Mouse (Mus musculus): ENCODE measurements around the gene Ptpn3. TPM values are rescaled to one million over a fixed set of nuclear protein-coding genes. Genes with fewer than 3 reads are reported as not detected.
A peak's percentile ranks its signal among the peaks of the same experiment; 100 is the strongest.

The Ptpn3 gene
- polyA plus RNA-seq, 1 experiment from 2014 or later, result 3.3 TPM

DNA sequence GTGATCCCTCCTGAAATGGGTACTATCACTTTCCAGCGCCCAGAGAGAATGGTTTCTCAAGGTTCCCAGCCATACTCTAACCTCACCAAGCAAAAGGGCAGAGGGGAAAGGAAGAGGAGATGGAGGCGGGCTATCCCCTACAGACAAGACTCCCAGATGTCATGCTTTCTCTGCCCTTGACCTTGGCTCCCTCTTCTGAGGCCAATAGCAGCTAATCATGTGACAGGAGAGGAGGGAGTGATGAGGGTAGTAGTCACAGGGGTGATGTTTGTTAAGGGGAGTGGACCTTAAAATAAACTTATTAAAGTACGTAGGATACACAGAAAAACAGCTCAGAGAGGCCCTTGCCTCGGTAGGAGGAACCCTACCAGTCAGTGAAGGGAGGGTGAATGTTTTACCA lies 6.1 kb upstream of the Ptpn3 start:
- Histone ChIP-seq H3K36me3 (ENCODE audit: control insufficient read depth, insufficient read depth, low read length) (no peaks in the 10 kb centered on the region), H3K4me3 (ENCODE audit: control insufficient read depth in 1 of 2, insufficient read depth in 1 of 2, low read depth in 1 of 2, low read length in 2 of 2) (no peak overlapping the region), H3K9ac (ENCODE audit: low read length) (no peak overlapping the region), H3K9me3 (ENCODE audit: control insufficient read depth, low read length) (no peaks in the 10 kb centered on the region), H3K4me2 (ENCODE audit: low read length) (no peak overlapping the region), H3K27me3 (ENCODE audit: control insufficient read depth, insufficient read depth, low read length) (no peaks in the 10 kb centered on the region), H3K4me1 (ENCODE audit: control insufficient read depth in 2 of 2, insufficient read depth in 2 of 2, low read length in 2 of 2) (peaks cover 12 to 14% of the 10 kb centered on the region in 2 experiments; a peak in 3 of 4 replicates), H3K27ac (replicated peaks in 1 of 2; ENCODE audit: control insufficient read depth in 1 of 2, insufficient read depth in 1 of 2, low read depth in 2 of 2, low read length in 2 of 2) (no peak overlapping the region)
- ATAC-seq (ENCODE audit: insufficient number of reproducible peaks, insufficient read depth, low FRiP score, low read depth), result no peak
- 72% methylated on average over 4 of the region's 4 CpGs for WGBS

DNA sequence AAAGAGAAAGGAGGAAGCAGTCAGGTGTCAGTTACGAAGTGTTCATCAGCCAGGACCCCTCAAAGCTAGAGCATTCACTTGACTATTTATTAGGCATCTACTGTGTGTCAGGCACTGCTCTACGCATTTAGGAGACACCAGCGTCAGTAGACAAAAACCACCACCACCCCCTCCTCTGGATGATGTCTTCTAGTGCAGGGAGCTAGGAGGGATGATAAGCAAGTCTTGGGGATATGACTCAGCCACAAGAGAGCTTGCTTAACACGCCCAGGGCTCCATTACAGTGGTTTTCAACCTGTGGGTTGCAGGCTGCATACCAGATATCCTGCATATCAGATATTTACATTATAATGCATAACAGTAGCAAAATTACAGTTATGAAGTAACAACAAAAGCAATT lies 4.6 kb upstream of the Ptpn3 start:
- Histone ChIP-seq H3K27ac (replicated peaks in 1 of 2; ENCODE audit: control insufficient read depth in 1 of 2, insufficient read depth in 1 of 2, low read depth in 2 of 2, low read length in 2 of 2) (no peak overlapping the region), H3K4me3 (ENCODE audit: control insufficient read depth in 1 of 2, insufficient read depth in 1 of 2, low read depth in 1 of 2, low read length in 2 of 2) (no peak overlapping the region), H3K9ac (ENCODE audit: low read length) (no peak overlapping the region), H3K4me2 (ENCODE audit: low read length) (no peak overlapping the region), H3K9me3 (ENCODE audit: control insufficient read depth, low read length) (no peaks in the 10 kb centered on the region), H3K4me1 (ENCODE audit: control insufficient read depth in 2 of 2, insufficient read depth in 2 of 2, low read length in 2 of 2) (peaks cover 12 to 14% of the 10 kb centered on the region in 2 experiments; a peak in 3 of 4 replicates), H3K27me3 (ENCODE audit: control insufficient read depth, insufficient read depth, low read length) (no peaks in the 10 kb centered on the region), H3K36me3 (ENCODE audit: control insufficient read depth, insufficient read depth, low read length) (no peaks in the 10 kb centered on the region)
- ATAC-seq (ENCODE audit: insufficient number of reproducible peaks, insufficient read depth, low FRiP score, low read depth), result no peak
- 66% methylated on average over 4 of the region's 4 CpGs for WGBS

DNA sequence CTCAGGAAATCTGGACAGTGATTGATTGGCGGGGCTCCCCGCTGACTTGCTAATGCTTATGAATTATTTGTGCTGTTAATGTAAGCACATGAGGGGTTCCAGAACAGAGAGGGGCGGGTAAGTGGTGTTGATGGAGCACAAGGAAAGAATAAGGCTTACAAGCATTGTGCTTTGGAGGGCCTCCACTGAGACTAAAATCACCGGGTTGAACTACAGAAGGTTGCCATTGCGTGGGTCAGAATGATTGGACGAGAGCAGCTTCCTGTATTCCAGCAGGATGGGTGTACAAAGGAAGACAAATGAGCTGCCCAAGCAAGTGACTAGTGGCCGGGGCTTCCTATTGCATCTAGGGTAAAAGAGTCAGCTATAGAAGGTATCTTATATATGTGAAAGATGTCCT lies 4.0 kb upstream of the Ptpn3 start:
- ATAC-seq (ENCODE audit: insufficient number of reproducible peaks, insufficient read depth, low FRiP score, low read depth), result no peak
- no peak overlapping the region for H3K9ac ChIP-seq (ENCODE audit: low read length)
- H3K36me3 ChIP-seq (ENCODE audit: control insufficient read depth, insufficient read depth, low read length), result no peaks in the 10 kb centered on the region
- no peaks in the 10 kb centered on the region for H3K9me3 ChIP-seq (ENCODE audit: control insufficient read depth, low read length)
- H3K27ac ChIP-seq (replicated peaks in 1 of 2; ENCODE audit: control insufficient read depth in 1 of 2, insufficient read depth in 1 of 2, low read depth in 2 of 2, low read length in 2 of 2), result no peak overlapping the region
- H3K4me3 ChIP-seq (ENCODE audit: control insufficient read depth in 1 of 2, insufficient read depth in 1 of 2, low read depth in 1 of 2, low read length in 2 of 2), result no peak overlapping the region
- no peak overlapping the region for H3K4me2 ChIP-seq (ENCODE audit: low read length)
- WGBS, result 71% methylated on average over 7 of the region's 7 CpGs
- no peaks in the 10 kb centered on the region for H3K27me3 ChIP-seq (ENCODE audit: control insufficient read depth, insufficient read depth, low read length)
- H3K4me1 ChIP-seq (ENCODE audit: control insufficient read depth in 2 of 2, insufficient read depth in 2 of 2, low read length in 2 of 2), result peaks cover 14 to 19% of the 10 kb centered on the region in 2 experiments

DNA sequence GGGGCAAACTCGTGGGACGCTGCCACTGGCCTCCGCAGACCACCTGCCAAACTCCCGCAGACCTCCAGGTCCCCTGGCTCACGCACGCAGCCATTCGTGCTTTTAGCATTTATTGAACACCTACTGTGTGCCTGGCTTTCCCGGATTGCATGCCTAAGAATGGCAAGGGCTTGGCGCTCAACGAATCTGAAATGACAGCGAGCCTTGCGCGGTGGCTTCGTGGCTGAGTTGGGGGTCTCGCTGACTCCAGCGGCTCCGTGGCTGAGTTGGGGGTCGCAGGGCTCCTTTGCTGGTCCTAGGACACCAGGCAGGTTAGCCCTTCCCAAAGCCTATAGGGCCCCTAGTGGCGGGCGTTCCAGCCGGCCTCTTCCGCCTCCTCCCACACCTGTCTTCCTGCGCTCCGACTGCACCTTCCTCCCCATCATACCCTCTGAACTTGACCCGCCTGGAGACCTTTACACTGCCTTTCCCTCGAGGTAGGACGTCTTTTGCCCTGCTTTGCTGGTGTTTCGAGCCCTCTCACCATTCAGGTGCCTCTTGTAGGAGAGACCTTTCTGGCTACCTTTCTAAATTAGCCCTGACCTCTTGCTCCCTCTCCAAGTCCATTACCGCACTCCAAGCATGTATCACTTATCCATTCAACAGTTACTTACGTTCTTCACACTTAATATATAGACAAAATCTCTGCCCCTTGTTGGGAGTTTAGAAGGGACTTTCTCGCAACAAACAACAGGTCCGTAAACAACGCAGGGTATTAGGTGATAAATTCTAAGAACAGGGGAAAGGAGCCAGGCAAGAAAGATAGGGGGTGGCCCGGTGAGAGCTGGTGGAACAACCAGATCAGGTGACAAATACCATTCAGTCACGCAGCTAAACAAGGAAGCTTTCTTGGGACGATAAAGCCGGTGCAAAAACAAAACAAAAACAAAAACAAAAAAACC lies 898 bp downstream of the Ptpn3 start:
- H3K9me3 ChIP-seq (ENCODE audit: control insufficient read depth, low read length), result no peaks in the 10 kb centered on the region
- H3K4me2 ChIP-seq (ENCODE audit: low read length), result peak overlapping the region; percentile 97
- H3K9ac ChIP-seq (ENCODE audit: low read length), result peak overlapping the region; percentile 86
- H3K36me3 ChIP-seq (ENCODE audit: control insufficient read depth, insufficient read depth, low read length), result no peaks in the 10 kb centered on the region
- peak overlapping the region; percentile 79 to 91 for H3K4me3 ChIP-seq (ENCODE audit: control insufficient read depth in 1 of 2, insufficient read depth in 1 of 2, low read depth in 1 of 2, low read length in 2 of 2)
- H3K27me3 ChIP-seq (ENCODE audit: control insufficient read depth, insufficient read depth, low read length), result peaks cover 11% of the 10 kb centered on the region
- peaks cover 8 to 22% of the 10 kb centered on the region in 2 experiments for H3K4me1 ChIP-seq (ENCODE audit: control insufficient read depth in 2 of 2, insufficient read depth in 2 of 2, low read length in 2 of 2)
- ATAC-seq (ENCODE audit: insufficient number of reproducible peaks, insufficient read depth, low FRiP score, low read depth), result no peak
- 1% methylated on average over 32 of the region's 37 CpGs for WGBS
- H3K27ac ChIP-seq (replicated peaks in 1 of 2; ENCODE audit: control insufficient read depth in 1 of 2, insufficient read depth in 1 of 2, low read depth in 2 of 2, low read length in 2 of 2), result peak overlapping the region in 1 of 2 experiments; percentile 81; a peak in 2 of 4 replicates

DNA sequence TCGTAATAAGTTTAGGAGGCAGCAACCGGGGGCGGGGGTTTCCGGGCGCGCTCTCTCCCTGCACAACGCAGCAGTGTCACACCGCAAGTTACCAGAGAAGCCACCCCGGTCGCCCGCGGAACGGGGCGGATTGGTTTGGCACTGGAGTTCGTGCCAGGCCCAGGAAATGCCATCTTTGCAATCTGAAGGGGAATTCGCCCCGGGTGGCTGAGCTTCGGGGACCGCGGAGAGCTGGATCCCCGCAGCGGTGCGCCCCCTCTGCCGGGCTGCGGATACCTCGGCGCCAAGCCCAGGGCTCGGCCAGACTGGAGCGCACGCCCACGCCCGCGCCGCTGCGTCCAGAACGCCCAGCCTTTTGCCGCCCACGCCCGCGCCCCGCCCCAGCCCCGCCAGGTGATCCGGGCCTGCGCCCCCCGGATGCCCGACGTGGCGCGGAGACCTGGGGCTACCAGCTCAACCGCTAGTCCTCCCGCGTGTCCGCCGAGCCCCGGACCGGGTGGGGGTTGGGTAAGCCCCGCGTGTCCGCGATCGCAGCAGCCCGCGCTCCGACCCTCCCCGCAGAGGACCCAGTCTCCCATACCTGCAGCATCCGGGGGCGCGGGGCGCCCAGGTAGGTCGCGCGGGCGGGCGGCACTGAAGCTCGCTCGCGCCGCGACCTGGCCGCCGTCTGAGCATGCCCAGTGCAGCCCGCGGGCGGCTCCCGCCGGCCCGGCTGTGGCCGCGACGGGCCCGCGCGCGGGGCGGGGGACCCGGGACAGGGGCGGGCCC lies 1.8 kb downstream of the Ptpn3 start:
- Histone ChIP-seq H3K4me3 (ENCODE audit: control insufficient read depth in 1 of 2, insufficient read depth in 1 of 2, low read depth in 1 of 2, low read length in 2 of 2) (peak overlapping the region; percentile 79 to 91), H3K4me1 (ENCODE audit: control insufficient read depth in 2 of 2, insufficient read depth in 2 of 2, low read length in 2 of 2) (peaks cover 14 to 28% of the 10 kb centered on the region in 2 experiments), H3K27ac (replicated peaks in 1 of 2; ENCODE audit: control insufficient read depth in 1 of 2, insufficient read depth in 1 of 2, low read depth in 2 of 2, low read length in 2 of 2) (0 out of 4 replicates have a peak overlapping the region, but pooled peaks of 1 of the 2 experiments have one; percentile 24), H3K9me3 (ENCODE audit: control insufficient read depth, low read length) (no peaks in the 10 kb centered on the region), H3K27me3 (ENCODE audit: control insufficient read depth, insufficient read depth, low read length) (peaks cover 11% of the 10 kb centered on the region), H3K9ac (ENCODE audit: low read length) (peak overlapping the region; percentile 86), H3K36me3 (ENCODE audit: control insufficient read depth, insufficient read depth, low read length) (no peaks in the 10 kb centered on the region), H3K4me2 (ENCODE audit: low read length) (peak overlapping the region; percentile 97)
- 1% methylated on average over 76 of the region's 97 CpGs for WGBS
- 0 out of 2 replicates have a peak, but pooled peaks have one; percentile 28 for ATAC-seq (ENCODE audit: insufficient number of reproducible peaks, insufficient read depth, low FRiP score, low read depth)

DNA sequence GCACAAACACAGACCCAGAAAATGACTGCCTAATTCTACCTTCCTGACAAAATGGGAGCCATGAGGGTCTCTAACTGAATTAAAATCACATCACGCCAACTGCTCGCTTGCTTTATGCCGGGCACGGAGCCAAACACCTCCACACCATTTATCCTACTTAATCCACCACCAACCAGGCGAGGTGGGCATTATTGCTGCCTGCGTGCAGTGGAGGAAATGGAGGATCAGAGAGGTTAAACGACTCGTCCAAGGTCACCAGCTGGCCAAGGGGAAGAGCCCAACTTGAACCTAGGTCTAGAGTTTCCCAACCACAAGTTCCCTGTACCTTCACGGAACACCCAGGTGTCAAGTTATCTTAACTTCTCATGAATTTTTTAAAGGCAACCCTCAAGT lies 2.3 kb downstream of the Ptpn3 start:
- peak overlapping the region; percentile 86 for H3K9ac ChIP-seq (ENCODE audit: low read length)
- no peaks in the 10 kb centered on the region for H3K9me3 ChIP-seq (ENCODE audit: control insufficient read depth, low read length)
- H3K27ac ChIP-seq (replicated peaks in 1 of 2; ENCODE audit: control insufficient read depth in 1 of 2, insufficient read depth in 1 of 2, low read depth in 2 of 2, low read length in 2 of 2), result no peak overlapping the region
- peak overlapping the region; percentile 79 to 91 for H3K4me3 ChIP-seq (ENCODE audit: control insufficient read depth in 1 of 2, insufficient read depth in 1 of 2, low read depth in 1 of 2, low read length in 2 of 2)
- no peak for ATAC-seq (ENCODE audit: insufficient number of reproducible peaks, insufficient read depth, low FRiP score, low read depth)
- no peaks in the 10 kb centered on the region for H3K36me3 ChIP-seq (ENCODE audit: control insufficient read depth, insufficient read depth, low read length)
- 6% methylated on average over 9 of the region's 9 CpGs for WGBS
- peaks cover 11% of the 10 kb centered on the region for H3K27me3 ChIP-seq (ENCODE audit: control insufficient read depth, insufficient read depth, low read length)
- H3K4me2 ChIP-seq (ENCODE audit: low read length), result peak overlapping the region; percentile 97
- H3K4me1 ChIP-seq (ENCODE audit: control insufficient read depth in 2 of 2, insufficient read depth in 2 of 2, low read length in 2 of 2), result peaks cover 17 to 31% of the 10 kb centered on the region in 2 experiments

DNA sequence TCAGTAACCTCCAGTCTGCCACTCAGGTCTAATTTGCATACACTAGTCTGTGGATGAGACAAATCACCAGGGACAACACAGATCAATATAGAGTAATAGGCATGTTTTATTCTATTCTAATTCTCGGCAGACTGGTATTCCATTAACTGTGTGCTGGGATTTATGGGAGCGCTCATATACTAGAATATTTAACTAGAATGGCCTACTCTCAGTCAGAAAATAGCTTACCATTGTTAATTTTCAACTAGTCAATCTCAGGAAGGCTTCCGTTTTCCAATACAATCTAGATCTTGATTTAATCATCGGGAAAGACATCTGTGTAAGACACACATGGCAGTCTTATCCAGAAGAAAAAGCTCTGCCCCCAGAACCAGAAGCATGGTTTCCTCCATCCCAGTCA lies 3.5 kb downstream of the Ptpn3 start:
- Histone ChIP-seq H3K27me3 (ENCODE audit: control insufficient read depth, insufficient read depth, low read length) (peaks cover 11% of the 10 kb centered on the region), H3K4me3 (ENCODE audit: control insufficient read depth in 1 of 2, insufficient read depth in 1 of 2, low read depth in 1 of 2, low read length in 2 of 2) (no peak overlapping the region), H3K27ac (replicated peaks in 1 of 2; ENCODE audit: control insufficient read depth in 1 of 2, insufficient read depth in 1 of 2, low read depth in 2 of 2, low read length in 2 of 2) (no peak overlapping the region), H3K9ac (ENCODE audit: low read length) (no peak overlapping the region), H3K4me1 (ENCODE audit: control insufficient read depth in 2 of 2, insufficient read depth in 2 of 2, low read length in 2 of 2) (peaks cover 21 to 31% of the 10 kb centered on the region in 2 experiments), H3K9me3 (ENCODE audit: control insufficient read depth, low read length) (no peaks in the 10 kb centered on the region), H3K4me2 (ENCODE audit: low read length) (no peak overlapping the region), H3K36me3 (ENCODE audit: control insufficient read depth, insufficient read depth, low read length) (no peaks in the 10 kb centered on the region)
- ATAC-seq (ENCODE audit: insufficient number of reproducible peaks, insufficient read depth, low FRiP score, low read depth), result no peak
- 86% methylated on average over 4 of the region's 4 CpGs for WGBS

All from heart, embryonic 14.5 days (tissue).